Comparison of ENCODE assay signal across 36 mouse cellular contexts in genomic region chr2:38734721-38735120, GRCm38 (mm10). TPM values are rescaled to one million over a fixed set of nuclear protein-coding genes. Genes with fewer than 3 reads are reported as not detected.
A peak's percentile ranks its signal among the peaks of the same experiment; 100 is the strongest.
DNase-seq lines count a peak whose midpoint lies in the region; ATAC-seq and TF ChIP-seq lines count a peak whose summit lies in the region.
"Had no signal": no experiment of that assay in that cellular context is flagged by ENCODE, and none has a peak within 500 bp of the region (broad histone marks: within the 10 kb centered on the region; RNA-seq: fewer than 3 reads in every experiment).

No protein-coding gene starts in this region.

- WGBS in forebrain, embryonic 10.5 days = 91% methylated on average over 5 of the region's 5 CpGs
- 62% methylated on average over 5 of the region's 5 CpGs for WGBS in forebrain, embryonic 15.5 days
- 62% methylated on average over 5 of the region's 5 CpGs for WGBS in intestine, embryonic 14.5 days
- 43% methylated on average over 5 of the region's 5 CpGs for WGBS in intestine, postnatal 0 days

- H3K4me3 ChIP-seq in forebrain, embryonic 10.5 days = no peak overlapping the region
- no peak overlapping the region for H3K4me3 ChIP-seq in forebrain, embryonic 15.5 days
- no peak overlapping the region for H3K4me3 ChIP-seq in intestine, embryonic 14.5 days (ENCODE audit: low read depth, low read length)
- no peak overlapping the region for H3K4me3 ChIP-seq in intestine, postnatal 0 days (ENCODE audit: low read depth, low read length)
- H3K4me3 ChIP-seq: embryonic facial prominence, embryonic 12.5 days; heart, adult 2 months; heart, embryonic 12.5 days; hindbrain, embryonic 15.5 days; intestine, embryonic 15.5 days; limb, embryonic 13.5 days; myocyte; neural tube, embryonic 12.5 days had no signal

- no peaks in the 10 kb centered on the region for H3K9me3 ChIP-seq in forebrain, embryonic 10.5 days
- no peaks in the 10 kb centered on the region for H3K9me3 ChIP-seq in forebrain, embryonic 15.5 days
- H3K9me3 ChIP-seq in intestine, embryonic 14.5 days (ENCODE audit: control insufficient read depth, low read length) = no peaks in the 10 kb centered on the region
- no peaks in the 10 kb centered on the region for H3K9me3 ChIP-seq in intestine, postnatal 0 days (ENCODE audit: control insufficient read depth)
- H3K9me3 ChIP-seq: embryonic facial prominence, embryonic 12.5 days; G1E; heart, embryonic 12.5 days; hindbrain, embryonic 15.5 days; intestine, embryonic 15.5 days; limb, embryonic 13.5 days; neural tube, embryonic 12.5 days had no signal

- peaks cover 27% of the 10 kb centered on the region for H3K36me3 ChIP-seq in forebrain, embryonic 10.5 days (replicated peaks)
- H3K36me3 ChIP-seq in forebrain, embryonic 15.5 days = no peaks in the 10 kb centered on the region
- no peaks in the 10 kb centered on the region for H3K36me3 ChIP-seq in intestine, embryonic 14.5 days (ENCODE audit: control insufficient read depth, insufficient read depth, low read length)
- peaks cover 29% of the 10 kb centered on the region for H3K36me3 ChIP-seq in intestine, postnatal 0 days (ENCODE audit: control insufficient read depth, insufficient read depth)
- H3K36me3 ChIP-seq: embryonic facial prominence, embryonic 12.5 days; intestine, embryonic 15.5 days; limb, embryonic 13.5 days had no signal

- H3K9ac ChIP-seq in forebrain, embryonic 15.5 days (replicated peaks) = no peak overlapping the region
- no peak overlapping the region for H3K9ac ChIP-seq in intestine, embryonic 14.5 days (ENCODE audit: low read length)
- H3K9ac ChIP-seq in intestine, postnatal 0 days (ENCODE audit: low read depth, low read length) = no peak overlapping the region
- H3K9ac ChIP-seq: embryonic facial prominence, embryonic 12.5 days; heart, embryonic 12.5 days; hindbrain, embryonic 15.5 days; intestine, embryonic 15.5 days; limb, embryonic 13.5 days; neural tube, embryonic 12.5 days had no signal

- H3K4me1 ChIP-seq in forebrain, embryonic 10.5 days = peaks cover 12% of the 10 kb centered on the region
- H3K4me1 ChIP-seq in forebrain, embryonic 15.5 days = no peaks in the 10 kb centered on the region
- no peaks in the 10 kb centered on the region for H3K4me1 ChIP-seq in intestine, embryonic 14.5 days (replicated peaks; ENCODE audit: control insufficient read depth, insufficient read depth, low read length)
- H3K4me1 ChIP-seq in intestine, postnatal 0 days (replicated peaks; ENCODE audit: control insufficient read depth, insufficient read depth, low read length) = no peaks in the 10 kb centered on the region
- H3K4me1 ChIP-seq: embryonic facial prominence, embryonic 12.5 days; heart, embryonic 12.5 days; hindbrain, embryonic 15.5 days; intestine, embryonic 15.5 days had no signal

- H3K27me3 ChIP-seq in forebrain, embryonic 10.5 days (ENCODE audit: poor library complexity, severe bottlenecking) = no peaks in the 10 kb centered on the region
- no peaks in the 10 kb centered on the region for H3K27me3 ChIP-seq in forebrain, embryonic 15.5 days
- no peaks in the 10 kb centered on the region for H3K27me3 ChIP-seq in intestine, embryonic 14.5 days (replicated peaks; ENCODE audit: control insufficient read depth, insufficient read depth, low read length)
- H3K27me3 ChIP-seq in intestine, postnatal 0 days (replicated peaks; ENCODE audit: control insufficient read depth, insufficient read depth, low read length) = no peaks in the 10 kb centered on the region
- H3K27me3 ChIP-seq: embryonic facial prominence, embryonic 12.5 days; heart, embryonic 12.5 days; hindbrain, embryonic 15.5 days; intestine, embryonic 15.5 days; limb, embryonic 13.5 days; neural tube, embryonic 12.5 days had no signal

- no peak for ATAC-seq in forebrain, embryonic 15.5 days (replicated peaks)
- ATAC-seq in intestine, embryonic 14.5 days (replicated peaks; ENCODE audit: low FRiP score, low TSS enrichment, low read depth) = no peak
- ATAC-seq in intestine, postnatal 0 days = no peak
- ATAC-seq: intestine, embryonic 15.5 days; lung, postnatal 0 days; midbrain, embryonic 16.5 days had no signal

- H3K4me2 ChIP-seq in forebrain, embryonic 15.5 days (replicated peaks) = no peak overlapping the region
- H3K4me2 ChIP-seq in intestine, embryonic 14.5 days (ENCODE audit: low read length) = no peak overlapping the region
- H3K4me2 ChIP-seq in intestine, postnatal 0 days (replicated peaks; ENCODE audit: low read depth) = no peak overlapping the region
- H3K4me2 ChIP-seq: embryonic facial prominence, embryonic 12.5 days; heart, embryonic 12.5 days; hindbrain, embryonic 15.5 days; intestine, embryonic 15.5 days; limb, embryonic 13.5 days; liver, embryonic 11.5 days; neural tube, embryonic 12.5 days had no signal

- no peak overlapping the region for H3K27ac ChIP-seq in forebrain, embryonic 10.5 days
- H3K27ac ChIP-seq in forebrain, embryonic 15.5 days (replicated peaks) = no peak overlapping the region
- no peak overlapping the region for H3K27ac ChIP-seq in intestine, embryonic 14.5 days (ENCODE audit: low read depth)
- no peak overlapping the region for H3K27ac ChIP-seq in intestine, postnatal 0 days (ENCODE audit: low read depth, low read length)
- H3K27ac ChIP-seq: embryonic facial prominence, embryonic 12.5 days; heart, adult 2 months; hindbrain, embryonic 15.5 days; intestine, embryonic 15.5 days; limb, embryonic 13.5 days; macrophage; neural tube, embryonic 12.5 days; stomach, postnatal 0 days had no signal

- no peak for TF ChIP-seq CTCF in intestine, postnatal 0 days (IDR thresholded peaks at IDR 0.05; ENCODE audit: low read depth)

- DNase-seq in forebrain, embryonic 10.5 days (ENCODE audit: extremely low spot score, low spot score) = peak; percentile 8
- DNase-seq in intestine, embryonic 14.5 days (ENCODE audit: low spot score) = peak; percentile 34
- DNase-seq in left cerebral cortex, postnatal 4 days = peak; percentile 49
- no peak for DNase-seq in left cerebral cortex, postnatal 36 days (ENCODE audit: low spot score in 2 of 2)
- DNase-seq in testis, postnatal 10 days (ENCODE audit: low spot score) = peak; percentile 76
- DNase-seq: adrenal gland, adult 8-10 months; cerebellum, adult 8-10 months; embryo, embryonic 11 days; gastrocnemius, postnatal 36 days; heart, adult 2 months; kidney, postnatal 10 days; right cerebral cortex, postnatal 4 days; thymus, postnatal 4 days had no signal

- intact Hi-C loops in left cerebral cortex, postnatal 4 days (cut with DNase I) = loop anchor here (5.0 kb wide), 1 partner anchor 82 kb away; no protein-coding TSS in a partner anchor
- intact Hi-C loops in left cerebral cortex, postnatal 36 days (cut with DNase I) = loop anchor here (5.0 kb wide), 1 partner anchor 92 kb away; the partner anchor contains the start of gene Psmb7

RNA-seq across cellular contexts. Expression of gene Nr5a1, which starts 20.4 kb away (rescaled TPM):
- 0.33 and 0.69 TPM in 2 replicates for polyA plus RNA-seq in forebrain, embryonic 10.5 days (2016; fragmentation: Nextera tagmentation; extraction: Ambion mirVana)
- 0.32 and 2.3 TPM in 2 replicates for polyA plus RNA-seq in forebrain, embryonic 15.5 days (2015; fragmentation: Nextera tagmentation; extraction: Ambion mirVana)
- 0.09 and 0.12 TPM in 2 replicates for polyA plus RNA-seq in intestine, embryonic 14.5 days (2014; fragmentation: Nextera tagmentation; extraction: Ambion mirVana)
- polyA plus RNA-seq in intestine, postnatal 0 days (2015; fragmentation: Nextera tagmentation; extraction: Ambion mirVana) = 0.04 and 0.13 TPM in 2 replicates
- total RNA-seq in left cerebral cortex, postnatal 4 days (2021) = under 1 TPM in 1 of 2 experiments, not detected in 1; 0.14 TPM
- total RNA-seq in left cerebral cortex, postnatal 36 days (2021) = under 1 TPM in 1 of 2 experiments, not detected in 1; 0.25 TPM
- total RNA-seq: gastrocnemius, adult 18-20 months; gastrocnemius, postnatal 36 days; heart, adult 2 months; hematopoietic stem cell, adult 5-6 weeks; layer of hippocampus, adult 18-20 months; layer of hippocampus, postnatal 10 days; left cerebral cortex, adult 18-20 months; left cerebral cortex, postnatal 14 days; megakaryocyte-erythroid progenitor cell, adult 5-6 weeks had no signal
- polyA plus RNA-seq: heart, embryonic 12.5 days; heart, postnatal 0 days; hindbrain, embryonic 15.5 days; limb, embryonic 13.5 days; macrophage had no signal

Comparison
In these comparisons a context has a peak if more than half of its experiments do, and no peak if none do; other contexts are left out.
1. DNase-seq: peak in forebrain, embryonic 10.5 days (single experiment), intestine, embryonic 14.5 days (single experiment), left cerebral cortex, postnatal 4 days (single experiment) and testis, postnatal 10 days (single experiment); none in left cerebral cortex, postnatal 36 days (0 of 2).